Mouse (Mus musculus): ENCODE data around the gene Frrs1. TPM values are rescaled to one million over a fixed set of nuclear protein-coding genes. Genes with fewer than 3 reads are reported as not detected.

Gene Frrs1
- polyA plus RNA-seq, 1 experiment from 2014 or later, result 5.8 TPM

DNA sequence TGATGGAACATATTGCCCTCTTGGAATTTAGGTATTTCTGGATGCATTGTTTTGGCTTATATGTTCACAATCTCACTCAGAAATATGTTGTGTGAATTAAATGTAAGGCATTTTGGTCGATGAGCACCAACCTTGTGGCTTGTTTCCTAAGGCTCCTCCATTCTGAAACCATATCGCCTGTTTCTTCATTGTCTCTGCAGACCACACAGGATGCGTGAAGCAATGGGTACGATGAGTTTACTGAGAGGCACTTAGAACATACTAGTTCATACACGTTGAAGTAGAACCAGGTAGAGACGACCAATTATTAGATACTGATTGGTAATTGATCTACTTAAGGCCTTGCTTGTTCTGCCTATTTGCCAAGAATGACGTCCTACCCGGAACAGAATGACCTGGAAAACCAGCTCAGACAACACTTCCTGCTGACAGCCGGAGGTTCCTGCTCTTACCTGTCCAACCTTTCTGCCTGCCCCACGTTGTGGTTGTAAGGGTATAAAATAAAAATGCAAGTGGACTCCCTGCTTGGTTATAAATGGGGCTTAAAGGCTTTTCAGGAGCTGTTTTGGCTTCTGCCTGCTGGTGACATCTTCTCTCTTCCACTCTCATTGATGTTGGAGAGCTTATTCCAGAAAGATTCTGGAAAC is 29.9 kb upstream of the Frrs1 start:
- H3K9me3 ChIP-seq (ENCODE audit: control insufficient read depth, low read length), result no peaks in the 10 kb centered on the region
- no peaks in the 10 kb centered on the region for H3K4me1 ChIP-seq (ENCODE audit: control insufficient read depth, insufficient read depth, low read length)
- no peak overlapping the region for H3K9ac ChIP-seq (replicated peaks; ENCODE audit: low read depth, low read length)
- H3K4me2 ChIP-seq (ENCODE audit: low read depth, low read length), result no peak overlapping the region
- ATAC-seq (ENCODE audit: low read depth), result no peak
- no peak overlapping the region for H3K27ac ChIP-seq (ENCODE audit: low read depth, low read length)
- WGBS, result 87% methylated on average over 10 of the region's 10 CpGs
- H3K27me3 ChIP-seq (ENCODE audit: control insufficient read depth, insufficient read depth, low read length), result no peaks in the 10 kb centered on the region
- no peaks in the 10 kb centered on the region for H3K36me3 ChIP-seq (ENCODE audit: control insufficient read depth, insufficient read depth, low read length)
- H3K4me3 ChIP-seq (ENCODE audit: low read depth, low read length), result no peak overlapping the region

DNA sequence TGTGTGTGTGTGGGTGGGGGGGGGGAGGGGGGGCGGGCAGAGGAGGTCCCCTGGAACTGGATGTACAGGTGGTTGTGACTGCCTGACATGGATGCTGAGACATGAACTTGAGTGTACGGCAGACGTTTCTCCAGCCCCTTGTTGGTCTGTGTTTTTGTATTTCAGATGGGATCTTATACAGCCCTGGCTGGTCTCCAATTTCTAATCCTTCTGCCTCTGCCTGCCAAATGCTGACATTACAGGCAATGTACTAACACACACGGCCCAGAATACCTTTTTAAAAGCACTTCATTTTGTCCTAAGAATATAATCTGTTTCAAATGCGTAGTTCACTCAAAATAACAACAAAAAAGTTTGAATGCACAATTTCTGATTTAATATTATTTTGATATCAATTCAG is 27.9 kb upstream of the Frrs1 start:
- H3K36me3 ChIP-seq (ENCODE audit: control insufficient read depth, insufficient read depth, low read length), result no peaks in the 10 kb centered on the region

DNA sequence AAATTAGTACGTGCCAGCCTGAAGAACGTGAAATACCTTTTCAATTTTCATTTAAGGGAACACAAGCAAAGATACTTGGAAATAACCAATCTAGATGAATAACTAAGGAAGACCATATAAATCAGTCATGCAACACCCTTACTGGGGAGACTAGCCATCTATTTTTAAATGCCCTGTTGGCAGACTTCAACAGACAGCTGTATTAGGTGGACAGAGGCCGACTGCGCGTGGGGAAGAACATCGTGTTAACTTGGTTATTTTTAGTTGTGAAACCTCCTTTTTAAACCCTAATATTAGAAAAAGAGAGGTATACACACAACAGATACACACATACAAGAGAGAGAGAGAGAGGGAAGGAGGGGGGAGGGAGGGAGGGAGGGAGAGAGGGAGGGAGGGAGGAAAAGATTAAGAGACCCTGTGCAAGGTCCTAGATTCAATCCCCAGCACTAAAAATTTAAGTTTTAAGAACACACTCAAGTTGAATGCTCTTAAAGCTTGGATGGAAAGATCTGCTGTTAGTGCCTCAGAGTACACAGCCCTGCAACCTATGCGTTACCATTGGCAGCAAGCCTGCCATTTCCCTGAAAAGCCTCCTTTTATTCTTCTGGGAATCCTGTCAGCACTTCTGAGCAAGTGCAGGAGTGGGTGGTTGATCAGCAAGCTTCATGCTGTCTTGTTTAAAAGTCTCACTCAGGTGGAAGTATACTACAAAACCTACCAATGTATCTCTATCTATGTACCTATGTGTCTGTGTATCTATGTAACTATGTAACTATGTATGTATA is 26.5 kb upstream of the Frrs1 start:
- 90% methylated on average over 7 of the region's 7 CpGs for WGBS
- no peaks in the 10 kb centered on the region for H3K4me1 ChIP-seq (ENCODE audit: control insufficient read depth, insufficient read depth, low read length)
- no peak overlapping the region for H3K4me3 ChIP-seq (ENCODE audit: low read depth, low read length)
- ATAC-seq (ENCODE audit: low read depth), result no peak
- no peaks in the 10 kb centered on the region for H3K9me3 ChIP-seq (ENCODE audit: control insufficient read depth, low read length)
- no peaks in the 10 kb centered on the region for H3K27me3 ChIP-seq (ENCODE audit: control insufficient read depth, insufficient read depth, low read length)
- H3K9ac ChIP-seq (replicated peaks; ENCODE audit: low read depth, low read length), result no peak overlapping the region
- no peaks in the 10 kb centered on the region for H3K36me3 ChIP-seq (ENCODE audit: control insufficient read depth, insufficient read depth, low read length)
- no peak overlapping the region for H3K27ac ChIP-seq (ENCODE audit: low read depth, low read length)
- H3K4me2 ChIP-seq (ENCODE audit: low read depth, low read length), result no peak overlapping the region

More for the DNA sequence above, 27.9 kb upstream of the Frrs1 start:
- no peaks in the 10 kb centered on the region for H3K9me3 ChIP-seq (ENCODE audit: control insufficient read depth, low read length)
- no peaks in the 10 kb centered on the region for H3K4me1 ChIP-seq (ENCODE audit: control insufficient read depth, insufficient read depth, low read length)
- no peak for ATAC-seq (ENCODE audit: low read depth)
- 72% methylated on average over 5 of the region's 5 CpGs for WGBS
- H3K4me3 ChIP-seq (ENCODE audit: low read depth, low read length), result no peak overlapping the region
- H3K27ac ChIP-seq (ENCODE audit: low read depth, low read length), result no peak overlapping the region
- no peaks in the 10 kb centered on the region for H3K27me3 ChIP-seq (ENCODE audit: control insufficient read depth, insufficient read depth, low read length)
- no peak overlapping the region for H3K9ac ChIP-seq (replicated peaks; ENCODE audit: low read depth, low read length)
- H3K4me2 ChIP-seq (ENCODE audit: low read depth, low read length), result no peak overlapping the region

DNA sequence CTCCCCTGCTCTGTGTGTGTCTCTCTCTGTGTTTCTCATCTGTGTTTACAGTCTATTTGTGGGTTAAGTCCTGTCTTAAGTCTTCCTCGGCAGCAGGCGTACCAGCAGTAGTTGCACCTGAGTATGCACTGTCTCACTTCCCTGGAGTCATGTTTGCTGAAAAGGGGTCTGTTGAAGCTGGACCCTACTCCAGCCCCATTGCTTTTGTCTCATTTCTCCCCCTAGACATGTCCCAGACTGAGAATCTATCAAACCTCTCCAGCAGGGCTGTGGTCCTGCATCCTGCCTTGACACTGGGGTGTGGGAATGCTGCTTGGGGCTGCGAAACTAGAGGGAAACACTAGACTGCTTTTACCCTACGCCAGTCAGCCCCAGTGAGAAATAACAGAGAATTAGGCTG is 25.8 kb upstream of the Frrs1 start:
- Histone ChIP-seq H3K9me3 (ENCODE audit: control insufficient read depth, low read length) (no peaks in the 10 kb centered on the region), H3K4me1 (ENCODE audit: control insufficient read depth, insufficient read depth, low read length) (no peaks in the 10 kb centered on the region), H3K4me2 (ENCODE audit: low read depth, low read length) (no peak overlapping the region), H3K36me3 (ENCODE audit: control insufficient read depth, insufficient read depth, low read length) (no peaks in the 10 kb centered on the region), H3K9ac (replicated peaks; ENCODE audit: low read depth, low read length) (no peak overlapping the region), H3K27me3 (ENCODE audit: control insufficient read depth, insufficient read depth, low read length) (no peaks in the 10 kb centered on the region), H3K4me3 (ENCODE audit: low read depth, low read length) (no peak overlapping the region), H3K27ac (ENCODE audit: low read depth, low read length) (no peak overlapping the region)
- ATAC-seq (ENCODE audit: low read depth), result no peak
- WGBS, result 84% methylated on average over 4 of the region's 4 CpGs

DNA sequence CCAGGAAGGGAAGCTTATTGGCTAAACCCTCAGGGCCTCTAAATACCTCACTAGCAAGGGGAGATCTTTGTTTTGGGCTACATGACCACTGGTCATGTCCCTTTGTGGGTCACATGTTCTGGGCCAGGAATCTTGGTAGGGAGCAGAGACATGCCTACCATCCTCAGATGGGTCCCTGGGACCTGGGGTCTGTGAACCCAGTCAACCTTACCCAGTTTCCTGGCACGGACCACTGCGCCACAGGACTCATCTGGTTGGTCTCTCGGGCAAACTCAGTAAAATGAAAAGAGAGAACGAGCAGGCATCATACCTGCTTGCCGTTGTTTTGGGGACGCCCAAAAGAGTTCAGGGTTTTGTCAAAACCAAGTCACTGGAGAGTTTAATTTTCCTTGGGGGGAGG is 25.0 kb upstream of the Frrs1 start:
- Histone ChIP-seq H3K27me3 (ENCODE audit: control insufficient read depth, insufficient read depth, low read length) (no peaks in the 10 kb centered on the region), H3K36me3 (ENCODE audit: control insufficient read depth, insufficient read depth, low read length) (no peaks in the 10 kb centered on the region), H3K9ac (replicated peaks; ENCODE audit: low read depth, low read length) (no peak overlapping the region), H3K4me3 (ENCODE audit: low read depth, low read length) (no peak overlapping the region), H3K4me2 (ENCODE audit: low read depth, low read length) (no peak overlapping the region), H3K27ac (ENCODE audit: low read depth, low read length) (no peak overlapping the region), H3K9me3 (ENCODE audit: control insufficient read depth, low read length) (no peaks in the 10 kb centered on the region), H3K4me1 (ENCODE audit: control insufficient read depth, insufficient read depth, low read length) (no peaks in the 10 kb centered on the region)
- WGBS, result 89% methylated on average over 6 of the region's 6 CpGs
- no peak for ATAC-seq (ENCODE audit: low read depth)

DNA sequence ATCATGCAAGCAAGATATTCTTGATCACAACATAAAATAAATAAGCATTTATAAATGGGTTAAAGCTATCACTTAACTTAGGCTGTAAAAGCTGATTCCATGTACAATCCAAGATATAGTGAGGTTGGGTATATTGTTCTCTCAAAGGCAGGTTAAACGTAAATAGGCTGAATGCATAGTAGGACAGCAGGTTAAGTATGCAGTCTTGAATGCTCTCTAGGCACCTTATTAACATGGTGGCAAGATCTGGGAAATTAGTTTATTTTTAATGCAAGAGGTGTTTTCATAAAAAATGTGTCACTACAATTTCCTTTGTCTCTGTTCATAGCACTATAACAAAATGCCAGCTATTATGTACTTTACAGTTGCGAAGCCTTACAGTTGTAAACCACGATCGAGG is 23.9 kb upstream of the Frrs1 start:
- WGBS, result 68% methylated on average over 4 of the region's 4 CpGs
- Histone ChIP-seq H3K27me3 (ENCODE audit: control insufficient read depth, insufficient read depth, low read length) (no peaks in the 10 kb centered on the region), H3K36me3 (ENCODE audit: control insufficient read depth, insufficient read depth, low read length) (no peaks in the 10 kb centered on the region), H3K4me3 (ENCODE audit: low read depth, low read length) (peak overlapping the region; percentile 34), H3K9ac (replicated peaks; ENCODE audit: low read depth, low read length) (peak overlapping the region; percentile 52; the same call in 1 of the 2 replicates), H3K27ac (ENCODE audit: low read depth, low read length) (no peak overlapping the region), H3K4me1 (ENCODE audit: control insufficient read depth, insufficient read depth, low read length) (no peaks in the 10 kb centered on the region), H3K9me3 (ENCODE audit: control insufficient read depth, low read length) (no peaks in the 10 kb centered on the region), H3K4me2 (ENCODE audit: low read depth, low read length) (peak overlapping the region; percentile 79; the same call in 1 of the 2 replicates)
- no peak for ATAC-seq (ENCODE audit: low read depth)

DNA sequence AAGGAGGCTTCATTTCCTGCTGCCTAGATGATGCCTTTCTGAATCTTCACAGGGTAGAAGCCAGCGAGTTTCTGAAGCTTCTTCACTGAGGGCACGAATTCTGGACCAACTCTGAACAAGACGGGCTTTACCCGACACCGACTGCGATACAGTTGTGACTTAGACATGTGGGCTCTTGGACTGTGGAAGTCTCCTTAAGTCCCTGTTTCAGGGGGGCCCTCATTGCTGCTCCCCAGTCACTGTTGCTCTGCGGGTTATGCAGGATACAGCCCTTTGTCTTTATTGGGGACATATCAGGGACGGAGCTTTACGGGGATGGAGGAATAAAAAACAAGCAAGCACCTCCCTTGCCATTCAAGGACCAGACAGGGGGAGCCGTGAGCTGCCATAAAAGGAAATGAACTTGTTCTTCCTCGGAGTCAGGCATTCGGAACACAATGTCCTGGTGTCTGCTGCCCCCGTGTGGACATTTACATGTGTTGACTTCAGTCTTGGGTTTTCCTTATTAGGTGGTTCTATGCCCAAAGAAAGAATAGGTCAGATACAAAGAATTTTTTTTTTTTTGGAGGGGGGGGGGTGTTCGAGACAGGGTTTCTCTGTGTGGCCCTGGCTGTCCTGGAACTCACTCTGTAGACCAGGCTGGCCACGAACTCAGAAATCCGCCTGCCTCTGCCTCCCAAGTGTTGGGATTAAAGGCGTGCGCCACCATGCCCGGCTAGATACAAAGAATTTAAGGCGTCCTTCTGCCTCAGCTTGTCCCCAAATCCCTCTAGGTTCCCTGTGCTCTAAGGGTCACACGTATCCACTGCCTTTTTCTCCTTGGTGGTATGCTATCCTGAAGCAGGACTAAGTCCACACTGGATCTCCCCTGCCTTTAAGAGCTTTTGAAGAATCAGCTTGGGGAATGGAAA is 23.2 kb upstream of the Frrs1 start:
- 28% methylated on average over 21 of the region's 21 CpGs for WGBS
- H3K9ac ChIP-seq (replicated peaks; ENCODE audit: low read depth, low read length), result peak overlapping the region; percentile 52; the same call in 1 of the 2 replicates
- no peak overlapping the region for H3K27ac ChIP-seq (ENCODE audit: low read depth, low read length)

DNA sequence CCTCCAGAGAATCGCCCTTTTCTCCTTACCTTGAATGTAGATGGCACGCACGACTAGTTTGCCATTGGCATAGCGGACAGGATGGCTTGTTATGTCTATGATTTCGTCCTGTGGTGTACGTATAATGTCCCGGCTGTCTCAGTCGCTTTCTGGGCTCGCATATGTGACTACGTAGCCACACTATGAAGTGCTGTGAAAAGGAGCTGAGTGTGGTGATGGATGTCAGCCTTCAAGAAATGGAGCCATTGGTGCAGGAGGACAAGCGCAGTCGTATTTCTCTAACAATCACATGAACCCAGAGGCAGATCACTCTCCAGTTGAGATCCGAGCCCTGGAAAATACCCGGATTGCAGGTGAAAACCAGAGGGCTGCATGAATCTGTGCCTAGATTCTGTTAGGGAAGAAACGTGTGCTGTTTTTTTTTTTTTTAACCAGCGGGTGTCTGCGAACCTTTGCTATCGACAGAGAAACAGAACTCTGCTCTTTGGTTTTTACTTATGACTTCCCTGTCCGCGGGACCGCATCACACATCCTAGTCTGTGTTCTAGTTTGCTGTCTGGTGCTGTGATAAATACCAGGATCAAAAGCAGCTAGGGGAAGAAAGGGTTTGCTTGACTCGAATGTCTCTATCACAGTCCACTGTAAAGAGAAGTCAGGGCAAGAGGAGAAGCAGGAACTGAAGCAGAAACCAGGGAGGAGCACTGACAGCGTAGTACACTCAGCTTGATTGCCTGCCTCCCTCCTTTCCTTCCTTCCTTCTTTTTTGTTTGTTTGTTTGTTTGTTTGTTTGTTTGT is 22.4 kb upstream of the Frrs1 start:
- ATAC-seq (ENCODE audit: low read depth), result peak; percentile 25; the same call in 1 of the 2 replicates
- H3K9ac ChIP-seq (replicated peaks; ENCODE audit: low read depth, low read length), result no peak overlapping the region
- H3K27me3 ChIP-seq (ENCODE audit: control insufficient read depth, insufficient read depth, low read length), result no peaks in the 10 kb centered on the region
- no peaks in the 10 kb centered on the region for H3K9me3 ChIP-seq (ENCODE audit: control insufficient read depth, low read length)
- H3K27ac ChIP-seq (ENCODE audit: low read depth, low read length), result no peak overlapping the region
- no peak overlapping the region for H3K4me3 ChIP-seq (ENCODE audit: low read depth, low read length)
- no peaks in the 10 kb centered on the region for H3K4me1 ChIP-seq (ENCODE audit: control insufficient read depth, insufficient read depth, low read length)
- no peaks in the 10 kb centered on the region for H3K36me3 ChIP-seq (ENCODE audit: control insufficient read depth, insufficient read depth, low read length)
- H3K4me2 ChIP-seq (ENCODE audit: low read depth, low read length), result no peak overlapping the region
- 85% methylated on average over 23 of the region's 23 CpGs for WGBS

More for the DNA sequence above, 23.2 kb upstream of the Frrs1 start:
- Histone ChIP-seq H3K4me1 (ENCODE audit: control insufficient read depth, insufficient read depth, low read length) (no peaks in the 10 kb centered on the region), H3K4me2 (ENCODE audit: low read depth, low read length) (peak overlapping the region; percentile 79), H3K9me3 (ENCODE audit: control insufficient read depth, low read length) (no peaks in the 10 kb centered on the region), H3K27me3 (ENCODE audit: control insufficient read depth, insufficient read depth, low read length) (no peaks in the 10 kb centered on the region), H3K4me3 (ENCODE audit: low read depth, low read length) (peak overlapping the region; percentile 34), H3K36me3 (ENCODE audit: control insufficient read depth, insufficient read depth, low read length) (no peaks in the 10 kb centered on the region)
- ATAC-seq (ENCODE audit: low read depth), result peak; percentile 90
